Mouse (Mus musculus) activated CD4-positive, CD25-positive, alpha-beta regulatory T cell, adult 4 months (primary cell): ENCODE measurements around the gene Tnfsf13. TPM values are rescaled to one million over a fixed set of nuclear protein-coding genes. Genes with fewer than 3 reads are reported as not detected.

Source experiments
- ATAC-seq: one replicate; pipeline ENCODE4 v1.8.0; 2017
- polyA plus RNA-seq, 2 experiments: library from polyadenylated mRNA; unstranded; fragments of 100-300 nt; shearing (Covaris generic); gene quantifications; one replicate each; pipeline ENCODE4 v1.2.1; 2017

The Tnfsf13 gene
- polyA plus RNA-seq, 2 experiments from 2014 or later: not detected

DNA sequence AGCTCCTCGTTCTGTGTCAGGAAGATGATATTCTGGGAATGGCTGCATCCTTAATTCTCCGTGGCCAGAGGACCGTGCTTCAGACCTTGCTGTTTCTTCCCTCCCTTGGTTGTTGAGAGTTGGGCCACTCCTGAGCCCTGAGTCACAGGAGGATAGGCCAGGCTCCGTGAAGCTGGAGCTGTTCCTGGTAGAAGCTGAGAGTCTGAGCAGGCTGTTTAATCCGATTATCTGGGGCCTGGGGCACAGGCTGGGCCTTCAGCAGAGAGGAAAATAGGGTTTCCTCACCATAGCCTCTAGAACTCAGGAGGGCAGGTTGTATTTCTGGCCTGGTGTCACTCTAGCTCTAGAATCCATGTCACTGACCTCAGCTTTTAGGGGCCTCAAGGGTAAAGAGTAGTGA is 32.2 kb downstream of the Tnfsf13 start:
- ATAC-seq: no peak

DNA sequence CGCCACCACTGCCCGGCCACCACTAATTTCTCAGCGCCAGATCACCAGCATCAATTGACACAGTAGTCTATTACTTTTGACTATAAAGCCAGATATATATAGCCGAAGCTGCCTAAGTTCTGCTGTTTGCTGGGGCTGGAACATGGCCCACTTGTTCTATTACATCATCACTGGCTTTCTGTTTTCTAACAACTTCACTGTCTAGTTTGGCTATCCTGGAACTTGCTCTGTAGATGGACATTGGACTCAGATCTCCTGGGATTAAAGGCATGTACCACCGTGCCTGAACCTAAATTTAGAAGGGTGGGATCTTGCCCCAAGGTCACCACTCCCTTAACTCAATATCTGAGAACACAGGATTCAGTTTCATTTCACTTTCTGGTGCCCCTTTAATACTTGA is 39.7 kb downstream of the Tnfsf13 start:
- ATAC-seq: no peak

DNA sequence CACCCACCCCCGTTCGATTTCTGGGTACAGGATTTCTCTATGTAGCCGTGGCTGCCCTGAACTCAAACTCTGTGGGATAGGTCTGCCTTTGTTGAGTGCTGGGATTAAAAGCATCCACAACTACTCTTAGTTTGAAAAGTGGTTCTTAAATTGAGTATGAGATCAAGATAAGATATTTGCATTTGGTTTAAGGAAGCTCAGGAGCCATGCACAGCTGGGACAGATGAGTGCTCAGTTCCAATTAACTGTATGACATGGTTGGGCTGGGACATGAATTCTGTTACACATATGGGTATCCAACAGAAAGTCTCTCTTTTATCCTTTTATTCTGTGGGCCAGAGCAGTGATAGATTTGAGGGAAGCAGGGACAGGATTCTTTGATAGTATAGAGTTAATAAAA is 50.1 kb downstream of the Tnfsf13 start:
- ATAC-seq: no peak

DNA sequence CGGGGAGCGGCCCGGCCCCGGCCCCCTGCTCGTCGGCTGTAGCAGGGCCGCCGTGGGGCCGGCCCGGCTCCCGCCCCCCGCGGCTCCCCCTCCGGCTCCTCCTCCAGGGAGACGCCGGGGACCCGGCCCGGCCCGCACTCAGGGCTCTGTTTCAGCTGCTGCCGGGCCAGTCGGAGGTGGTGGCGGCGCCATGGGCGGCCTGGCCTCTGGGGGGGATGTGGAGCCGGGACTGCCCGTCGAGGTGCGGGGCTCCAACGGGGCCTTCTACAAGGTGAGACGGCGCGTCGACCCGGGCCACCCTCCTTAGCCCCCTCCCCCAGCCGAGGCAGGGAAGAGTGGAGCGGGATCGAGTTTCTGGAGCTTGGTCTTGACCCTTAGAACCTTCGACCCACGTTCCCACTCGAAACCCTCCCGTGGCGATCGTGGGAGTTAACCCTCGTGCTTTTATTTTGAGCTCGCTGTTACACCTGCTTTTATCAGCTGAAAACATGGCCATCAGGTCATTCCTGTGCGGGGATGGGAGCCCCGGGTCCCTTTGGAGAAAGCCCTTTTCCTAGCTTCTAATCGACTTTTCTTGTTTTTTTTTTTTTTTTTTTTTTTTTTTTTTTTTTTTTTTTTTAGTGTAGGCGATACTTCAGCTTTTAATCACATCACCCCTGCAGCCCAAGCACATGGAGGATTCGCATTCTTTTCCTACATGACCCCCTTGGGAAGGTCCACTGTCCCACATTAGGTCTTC is 52.3 kb downstream of the Tnfsf13 start:
- ATAC-seq: peak; percentile 28

Other genes starting within 250 kb of the Tnfsf13 start
- under 1 TPM in 1 of 2 experiments, not detected in 1; 0.19 TPM for gene Dnah2, start 136.7 kb downstream of the Tnfsf13 start, polyA plus RNA-seq
- gene Efnb3, start 125.6 kb downstream of the Tnfsf13 start, polyA plus RNA-seq: under 1 TPM in 1 of 2 experiments, not detected in 1; 0.17 TPM
- gene Wrap53, start 105.5 kb downstream of the Tnfsf13 start, polyA plus RNA-seq: 10 to 100 TPM; 25.6 to 27.6 TPM
- gene Trp53, start 105.4 kb downstream of the Tnfsf13 start, polyA plus RNA-seq: 100 to 1,000 TPM; 231 to 302 TPM
- gene Atp1b2, start 79.8 kb downstream of the Tnfsf13 start, polyA plus RNA-seq: under 1 TPM in 1 of 2 experiments, not detected in 1; 0.46 TPM
- gene Shbg, start 67.9 kb downstream of the Tnfsf13 start, polyA plus RNA-seq: not detected
- not detected for gene Sat2, start 63.8 kb downstream of the Tnfsf13 start, polyA plus RNA-seq
- gene Fxr2, start 52.8 kb downstream of the Tnfsf13 start, polyA plus RNA-seq: 1 to 10 TPM; 6.5 to 7.1 TPM
- not detected for gene Sox15, start 30.5 kb downstream of the Tnfsf13 start, polyA plus RNA-seq
- gene Mpdu1, start 23.1 kb downstream of the Tnfsf13 start, polyA plus RNA-seq: 10 to 100 TPM; 41.3 to 59.7 TPM
- gene Cd68, start 19.6 kb downstream of the Tnfsf13 start, polyA plus RNA-seq: 1 to 10 TPM; 3.3 to 5.3 TPM
- 100 to 1,000 TPM; 202 to 297 TPM for gene Eif4a1, start 13.4 kb downstream of the Tnfsf13 start, polyA plus RNA-seq
- gene Senp3, start 3.7 kb downstream of the Tnfsf13 start, polyA plus RNA-seq: 10 to 100 TPM; 32.7 to 33.0 TPM
- gene Tnfsf12, start 10.1 kb upstream of the Tnfsf13 start, polyA plus RNA-seq: not detected
- not detected for gene Tnfsfm13, start 10.3 kb upstream of the Tnfsf13 start, polyA plus RNA-seq
- gene Polr2a, start 72.9 kb upstream of the Tnfsf13 start, polyA plus RNA-seq: 10 to 100 TPM; 24.0 to 28.8 TPM
- gene Slc35g3, start 76.2 kb upstream of the Tnfsf13 start, polyA plus RNA-seq: not detected
- gene Zbtb4, start 80.1 kb upstream of the Tnfsf13 start, polyA plus RNA-seq: 1 to 10 TPM; 7.8 to 8.1 TPM
- 1 to 10 TPM in 1 of 2 experiments, under 1 TPM in 1; 0.66 to 4.1 TPM for gene Chrnb1, start 110.2 kb upstream of the Tnfsf13 start, polyA plus RNA-seq
- gene Fgf11, start 116.1 kb upstream of the Tnfsf13 start, polyA plus RNA-seq: not detected
- gene Tmem102, start 119.8 kb upstream of the Tnfsf13 start, polyA plus RNA-seq: not detected
- under 1 TPM in 1 of 2 experiments, not detected in 1; 0.08 TPM for gene Gm39566, start 129.5 kb upstream of the Tnfsf13 start, polyA plus RNA-seq
- gene Spem2, start 132.7 kb upstream of the Tnfsf13 start, polyA plus RNA-seq: not detected
- not detected for gene Spem1, start 136.4 kb upstream of the Tnfsf13 start, polyA plus RNA-seq
- gene Nlgn2, start 152.0 kb upstream of the Tnfsf13 start, polyA plus RNA-seq: under 1 TPM; 0.59 to 0.66 TPM
- 100 to 1,000 TPM; 127 to 138 TPM for gene Tmem256, start 152.7 kb upstream of the Tnfsf13 start, polyA plus RNA-seq
- gene Plscr3, start 160.6 kb upstream of the Tnfsf13 start, polyA plus RNA-seq: 10 to 100 TPM; 15.4 to 17.5 TPM
- gene Tnk1, start 172.9 kb upstream of the Tnfsf13 start, polyA plus RNA-seq: not detected
- gene Tmem95, start 192.2 kb upstream of the Tnfsf13 start, polyA plus RNA-seq: not detected
- gene Kctd11, start 195.6 kb upstream of the Tnfsf13 start, polyA plus RNA-seq: under 1 TPM in 1 of 2 experiments, not detected in 1; 0.56 TPM
- 100 to 1,000 TPM; 213 to 273 TPM for gene Acap1, start 209.8 kb upstream of the Tnfsf13 start, polyA plus RNA-seq
- gene 2810408A11Rik, start 215.2 kb upstream of the Tnfsf13 start, polyA plus RNA-seq: 1 to 10 TPM; 1.1 to 1.2 TPM
- 1 to 10 TPM; 7.9 to 8.0 TPM for gene Neurl4, start 215.3 kb upstream of the Tnfsf13 start, polyA plus RNA-seq
- 100 to 1,000 TPM in 1 of 2 experiments, 10 to 100 TPM in 1; 90.7 to 106 TPM for gene Gps2, start 228.1 kb upstream of the Tnfsf13 start, polyA plus RNA-seq
- 1,000 to 10,000 TPM; 1,092 to 1,351 TPM for gene Eif5a, start 236.2 kb upstream of the Tnfsf13 start, polyA plus RNA-seq